ENCODE assay signal across 8 mouse cellular contexts in genomic region chr9:106789363-106789762, GRCm38 (mm10). TPM values are rescaled to one million over a fixed set of nuclear protein-coding genes. Genes with fewer than 3 reads are reported as not detected.
DNase-seq lines count a peak whose midpoint lies in the region; ATAC-seq and TF ChIP-seq lines count a peak whose summit lies in the region.

No protein-coding gene starts in this region.

- no peaks in the 10 kb centered on the region for H3K36me3 ChIP-seq in kidney, embryonic 16.5 days (ENCODE audit: insufficient read depth, low read length)
- H3K36me3 ChIP-seq in embryonic facial prominence, embryonic 12.5 days: no peaks in the 10 kb centered on the region
- no peaks in the 10 kb centered on the region for H3K36me3 ChIP-seq in intestine, embryonic 16.5 days (ENCODE audit: control insufficient read depth, insufficient read depth, low read length)
- H3K36me3 ChIP-seq in myocyte (ENCODE audit: control insufficient read depth, insufficient read depth): no peaks in the 10 kb centered on the region

- H3K4me2 ChIP-seq in kidney, embryonic 16.5 days (replicated peaks; ENCODE audit: low read depth, low read length): peak overlapping the region; percentile 65
- peak overlapping the region; percentile 88 for H3K4me2 ChIP-seq in embryonic facial prominence, embryonic 12.5 days (replicated peaks)
- peak overlapping the region; percentile 87 for H3K4me2 ChIP-seq in intestine, embryonic 16.5 days (ENCODE audit: low read depth, low read length)
- peak overlapping the region; percentile 92 for H3K4me2 ChIP-seq in myocyte (ENCODE audit: low read depth)

- no peak; the same call in 1 of the 2 replicates for ATAC-seq in kidney, embryonic 16.5 days (ENCODE audit: low FRiP score, low TSS enrichment)
- peak; percentile 8; the same call in 1 of the 2 replicates for ATAC-seq in embryonic facial prominence, embryonic 12.5 days (ENCODE audit: insufficient number of reproducible peaks, insufficient read depth, low FRiP score, low TSS enrichment)
- ATAC-seq in intestine, embryonic 16.5 days: peak; percentile 10; the same call in 1 of the 2 replicates

- H3K4me1 ChIP-seq in kidney, embryonic 16.5 days (ENCODE audit: insufficient read depth, low read length): peaks cover 14% of the 10 kb centered on the region
- peaks cover 9% of the 10 kb centered on the region for H3K4me1 ChIP-seq in embryonic facial prominence, embryonic 12.5 days
- peaks cover 18% of the 10 kb centered on the region for H3K4me1 ChIP-seq in intestine, embryonic 16.5 days (ENCODE audit: control insufficient read depth, insufficient read depth, low read length)

- peaks cover 48% of the 10 kb centered on the region for H3K79me2 ChIP-seq in myocyte (ENCODE audit: control insufficient read depth, insufficient read depth)

- DNase-seq in kidney, adult 11 months: no peak
- no peak for DNase-seq in cerebellum, adult 11 months
- no peak for DNase-seq in layer of hippocampus, adult 9-11 months
- DNase-seq in gastrocnemius, postnatal 25 days: no peak

- H3K27ac ChIP-seq in kidney, embryonic 16.5 days (ENCODE audit: low read length): peak overlapping the region; percentile 95; the same call in 1 of the 2 replicates
- H3K27ac ChIP-seq in embryonic facial prominence, embryonic 12.5 days: no peak overlapping the region; the same call in 1 of the 2 replicates
- H3K27ac ChIP-seq in intestine, embryonic 16.5 days (ENCODE audit: low read length): peak overlapping the region; percentile 23; the same call in 1 of the 2 replicates

- WGBS in kidney, embryonic 16.5 days: 17% methylated on average over 10 of the region's 10 CpGs
- 15% methylated on average over 10 of the region's 10 CpGs for WGBS in embryonic facial prominence, embryonic 12.5 days
- WGBS in intestine, embryonic 16.5 days: 15% methylated on average over 10 of the region's 10 CpGs

- no peaks in the 10 kb centered on the region for H3K9me3 ChIP-seq in kidney, embryonic 16.5 days (ENCODE audit: low read length)
- no peaks in the 10 kb centered on the region for H3K9me3 ChIP-seq in embryonic facial prominence, embryonic 12.5 days
- no peaks in the 10 kb centered on the region for H3K9me3 ChIP-seq in intestine, embryonic 16.5 days (ENCODE audit: control insufficient read depth, low read length)

- peak overlapping the region; percentile 94 for H3K4me3 ChIP-seq in kidney, embryonic 16.5 days (ENCODE audit: low read length)
- H3K4me3 ChIP-seq in embryonic facial prominence, embryonic 12.5 days: peak overlapping the region; percentile 100
- H3K4me3 ChIP-seq in intestine, embryonic 16.5 days (ENCODE audit: low read length): peak overlapping the region; percentile 99
- H3K4me3 ChIP-seq in myocyte: peak overlapping the region; percentile 74

- no peaks in the 10 kb centered on the region for H3K27me3 ChIP-seq in kidney, embryonic 16.5 days (ENCODE audit: insufficient read depth, low read length)
- no peaks in the 10 kb centered on the region for H3K27me3 ChIP-seq in embryonic facial prominence, embryonic 12.5 days
- H3K27me3 ChIP-seq in intestine, embryonic 16.5 days (replicated peaks; ENCODE audit: control insufficient read depth, insufficient read depth, low read length): no peaks in the 10 kb centered on the region
- peaks cover 18% of the 10 kb centered on the region for H3K27me3 ChIP-seq in myocyte (ENCODE audit: control insufficient read depth, insufficient read depth, insufficient read length)

- no peak for TF ChIP-seq POLR2A in myocyte (IDR thresholded peaks at IDR 0.05; ENCODE audit: insufficient read length, low read depth)

- peak overlapping the region; percentile 99 for H3K9ac ChIP-seq in kidney, embryonic 16.5 days (replicated peaks; ENCODE audit: low read length)
- peak overlapping the region; percentile 98; the same call in 1 of the 2 replicates for H3K9ac ChIP-seq in embryonic facial prominence, embryonic 12.5 days
- peak overlapping the region; percentile 99 for H3K9ac ChIP-seq in intestine, embryonic 16.5 days (ENCODE audit: low read depth, low read length)

- H3ac ChIP-seq in myocyte (ENCODE audit: control insufficient read depth, insufficient read length): peak overlapping the region; percentile 64

TF ChIP-seq in myocyte, 11 proteins besides CTCF, POLR2A, EP300 and RAD21:
- TF ChIP-seq POLR2AphosphoS2 (IDR thresholded peaks at IDR 0.05; ENCODE audit: insufficient read length, low read depth) (no peak), TCF3 (IDR thresholded peaks at IDR 0.05; ENCODE audit: insufficient read length, low read depth) (no peak), USF1 (IDR thresholded peaks at IDR 0.05; ENCODE audit: low read depth) (no peak), REST (IDR thresholded peaks at IDR 0.05; ENCODE audit: insufficient read depth, insufficient read length) (no peak), MYOG (IDR thresholded peaks at IDR 0.05; ENCODE audit: control insufficient read depth in 1 of 3, insufficient read depth in 1 of 3, insufficient read length in 2 of 3, low read depth in 2 of 3) (no peak), MYOD1 (IDR thresholded peaks at IDR 0.05; ENCODE audit: control insufficient read depth in 1 of 3, insufficient read length in 2 of 3, low read depth in 2 of 3) (no peak), E2F4 (IDR thresholded peaks at IDR 0.05; ENCODE audit: insufficient read depth) (no peak), CEBPB (IDR thresholded peaks at IDR 0.05; ENCODE audit: insufficient read depth, poor library complexity, severe bottlenecking) (no peak), SRF (IDR thresholded peaks at IDR 0.05; ENCODE audit: control insufficient read depth, insufficient read length, low read depth) (no peak), TCF12 (IDR thresholded peaks at IDR 0.05; ENCODE audit: insufficient read depth, poor library complexity, severe bottlenecking) (no peak), MAX (IDR thresholded peaks at IDR 0.05; ENCODE audit: low read depth) (no peak)
TF ChIP-seq in myocyte: peak in this region for 0.

RNA-seq across cellular contexts. Expression of gene Rad54l2, which starts 0.4 kb away (rescaled TPM):
- 6.7 and 7.2 TPM in 2 replicates for polyA plus RNA-seq in kidney, embryonic 16.5 days (2015; fragmentation: Nextera tagmentation; extraction: Ambion mirVana)
- 9.7 and 11.3 TPM in 2 replicates for polyA plus RNA-seq in embryonic facial prominence, embryonic 12.5 days (2016; fragmentation: Nextera tagmentation; extraction: Ambion mirVana)
- polyA plus RNA-seq in intestine, embryonic 16.5 days (2015; fragmentation: Nextera tagmentation; extraction: Ambion mirVana): 3.3 and 3.7 TPM in 2 replicates
- 5.3 TPM for polyA plus RNA-seq in myocyte (2012; fragmentation: generic; extraction: Trizol)
- total RNA-seq in gastrocnemius, postnatal 25 days (2021): 1 to 10 TPM; 5.7 to 5.8 TPM

RNA-seq across cellular contexts. Expression of gene Dcaf1, which starts 32.3 kb away (rescaled TPM):
- 25.5 and 31.4 TPM in 2 replicates for polyA plus RNA-seq in kidney, embryonic 16.5 days (2015; fragmentation: Nextera tagmentation; extraction: Ambion mirVana)
- 21.8 and 23.6 TPM in 2 replicates for polyA plus RNA-seq in embryonic facial prominence, embryonic 12.5 days (2016; fragmentation: Nextera tagmentation; extraction: Ambion mirVana)
- 17.0 and 18.2 TPM in 2 replicates for polyA plus RNA-seq in intestine, embryonic 16.5 days (2015; fragmentation: Nextera tagmentation; extraction: Ambion mirVana)
- polyA plus RNA-seq in myocyte (2012; fragmentation: generic; extraction: Trizol): 12.3 TPM
- 10 to 100 TPM; 14.2 to 15.8 TPM for total RNA-seq in gastrocnemius, postnatal 25 days (2021)
